Mouse (Mus musculus) thymus, postnatal 14 days (tissue): ENCODE measurements around the gene Slc5a5.

Source experiments
- DNase-seq: peaks from one replicate; pipeline ENCODE4 v3.0.0; 2021

The Slc5a5 gene

GRCm38 (mm10) chr8:70851837-70852236, 40.7 kb downstream of the Slc5a5 start:
- DNase-seq = no peak

- no peak for DNase-seq
Observed at GRCm38 (mm10) chr8:70850947-70851346, 41.6 kb downstream of the Slc5a5 start.

- no peak for DNase-seq
Observed at GRCm38 (mm10) chr8:70850132-70850845, 42.3 kb downstream of the Slc5a5 start.

- DNase-seq = no peak
Observed at GRCm38 (mm10) chr8:70849333-70849990, 43.1 kb downstream of the Slc5a5 start.

- peak; percentile 74 for DNase-seq
Observed at GRCm38 (mm10) chr8:70846371-70847154, 46.0 kb downstream of the Slc5a5 start.

GRCm38 (mm10) chr8:70845108-70845507, 47.4 kb downstream of the Slc5a5 start:
- DNase-seq = no peak

GRCm38 (mm10) chr8:70844523-70844922, 48.0 kb downstream of the Slc5a5 start:
- DNase-seq = peak; percentile 92

- no peak for DNase-seq
Observed at GRCm38 (mm10) chr8:70843941-70844340, 48.6 kb downstream of the Slc5a5 start.

- no peak for DNase-seq
Observed at GRCm38 (mm10) chr8:70843214-70843773, 49.3 kb downstream of the Slc5a5 start.

- DNase-seq = no peak
Observed at GRCm38 (mm10) chr8:70842484-70842883, 50.1 kb downstream of the Slc5a5 start.

GRCm38 (mm10) chr8:70841147-70842072, 51.1 kb downstream of the Slc5a5 start:
- DNase-seq = peak; percentile 92

- DNase-seq = peak; percentile 30
Observed at GRCm38 (mm10) chr8:70840590-70840989, 52.0 kb downstream of the Slc5a5 start.

- peak; percentile 99 for DNase-seq
Observed at GRCm38 (mm10) chr8:70839408-70840351, 52.9 kb downstream of the Slc5a5 start, which contains the start of gene Arrdc2. TSS of gene Arrdc2 (minus strand) at chr8:70839720.

- DNase-seq = no peak
Observed at GRCm38 (mm10) chr8:70838654-70839407, 53.7 kb downstream of the Slc5a5 start.

- DNase-seq = no peak
Observed at GRCm38 (mm10) chr8:70836666-70837065, 55.9 kb downstream of the Slc5a5 start.

- no peak for DNase-seq
Observed at GRCm38 (mm10) chr8:70834071-70834470, 58.5 kb downstream of the Slc5a5 start.

- no peak for DNase-seq
Observed at GRCm38 (mm10) chr8:70833520-70833919, 59.0 kb downstream of the Slc5a5 start.

- DNase-seq = peak; percentile 58
Observed at GRCm38 (mm10) chr8:70833018-70833482, 59.5 kb downstream of the Slc5a5 start.
